Mouse (Mus musculus) myocyte (in vitro differentiated cells): Measurements from ENCODE around the gene Derl3. TPM values are rescaled to one million over a fixed set of nuclear protein-coding genes. Genes with fewer than 3 reads are reported as not detected.

ENCODE experiments used
- H3K27me3 ChIP-seq: one replicate; pipeline ENCODE4 v1.6.1; 2011; ENCODE audit not compliant: control insufficient read depth, insufficient read depth, insufficient read length
- H3K36me3 ChIP-seq: one replicate; pipeline ENCODE4 v1.6.1; 2011; ENCODE audit not compliant: control insufficient read depth, insufficient read depth
- H3K4me2 ChIP-seq: one replicate; pipeline ENCODE4 v1.6.1; 2011; ENCODE audit warnings: low read depth, control low read depth
- H3K4me3 ChIP-seq: one replicate; pipeline ENCODE4 v1.5.1; 2011; ENCODE audit warnings: mild to moderate bottlenecking, control low read depth, moderate library complexity
- H3K79me2 ChIP-seq: one replicate; pipeline ENCODE4 v1.6.1; 2011; ENCODE audit not compliant: control insufficient read depth, insufficient read depth
- H3ac ChIP-seq: one replicate; pipeline ENCODE4 v1.6.1; 2011; ENCODE audit not compliant: control insufficient read depth, insufficient read length
- CEBPB ChIP-seq: IDR thresholded peaks from 2 replicates; pipeline ENCODE4 v1.6.1; 2011; ENCODE audit warnings: mild to moderate bottlenecking, moderate library complexity; ENCODE audit not compliant: poor library complexity, insufficient read depth, severe bottlenecking
- E2F4 ChIP-seq: IDR thresholded peaks from one replicate; pipeline ENCODE4 v1.6.1; 2011; ENCODE audit warnings: mild to moderate bottlenecking, control low read depth, moderate library complexity; ENCODE audit not compliant: insufficient read depth
- MAX ChIP-seq: IDR thresholded peaks from one replicate; pipeline ENCODE4 v1.6.1; 2011; ENCODE audit warnings: low read depth, mild to moderate bottlenecking, control low read depth
- MYOD1 ChIP-seq, 3 experiments: IDR thresholded peaks; one replicate each; pipeline ENCODE4 v1.6.1; 2011; ENCODE audit warnings: control low read depth in 2 of 3, low read depth in 2 of 3, mild to moderate bottlenecking in 2 of 3, moderate library complexity in 1 of 3; ENCODE audit not compliant: insufficient read length in 2 of 3, control insufficient read depth in 1 of 3
- MYOG ChIP-seq, 3 experiments: IDR thresholded peaks; one replicate each; pipeline ENCODE4 v1.6.1; 2011; ENCODE audit warnings: control low read depth in 2 of 3, low read depth in 2 of 3, mild to moderate bottlenecking in 2 of 3; ENCODE audit not compliant: insufficient read length in 2 of 3, control insufficient read depth in 1 of 3, insufficient read depth in 1 of 3
- POLR2A ChIP-seq: IDR thresholded peaks from one replicate; pipeline ENCODE4 v1.6.1; 2011; ENCODE audit warnings: low read depth, mild to moderate bottlenecking, control low read depth, moderate library complexity; ENCODE audit not compliant: insufficient read length
- POLR2AphosphoS2 ChIP-seq: IDR thresholded peaks from one replicate; pipeline ENCODE4 v1.6.1; 2011; ENCODE audit warnings: low read depth, control low read depth; ENCODE audit not compliant: insufficient read length
- REST ChIP-seq: IDR thresholded peaks from one replicate; pipeline ENCODE4 v1.6.1; 2011; ENCODE audit warnings: mild to moderate bottlenecking, control low read depth, moderate library complexity; ENCODE audit not compliant: insufficient read depth, insufficient read length
- SRF ChIP-seq: IDR thresholded peaks from one replicate; pipeline ENCODE4 v1.6.1; 2011; ENCODE audit warnings: low read depth; ENCODE audit not compliant: control insufficient read depth, insufficient read length
- TCF12 ChIP-seq: IDR thresholded peaks from one replicate; pipeline ENCODE4 v1.6.1; 2011; ENCODE audit warnings: mild to moderate bottlenecking, control low read depth; ENCODE audit not compliant: poor library complexity, insufficient read depth, severe bottlenecking
- TCF3 ChIP-seq: IDR thresholded peaks from one replicate; pipeline ENCODE4 v1.6.1; 2011; ENCODE audit warnings: low read depth, control low read depth; ENCODE audit not compliant: insufficient read length
- USF1 ChIP-seq: IDR thresholded peaks from one replicate; pipeline ENCODE4 v1.6.1; 2011; ENCODE audit warnings: low read depth, mild to moderate bottlenecking, control low read depth, moderate library complexity
- polyA plus RNA-seq: library from polyadenylated mRNA; unstranded; fragments of >200 nt; fragmentation: generic; extraction: Trizol; gene quantifications from one replicate; pipeline ENCODE4 v1.2.1, GENCODE M21; 2012; ENCODE audit warnings: missing spikeins

The Derl3 gene
- polyA plus RNA-seq, 1 experiment, result 0.58 TPM

GRCm38 (mm10) chr10:75939481-75940234 lies 46.4 kb downstream of the Derl3 start:
- Histone ChIP-seq H3K79me2 (no peaks in the 10 kb centered on the region), H3ac (no peak overlapping the region), H3K4me3 (no peak overlapping the region), H3K4me2 (peak overlapping the region; percentile 57), H3K36me3 (no peaks in the 10 kb centered on the region), H3K27me3 (no peaks in the 10 kb centered on the region)
- TF ChIP-seq POLR2A (peak; percentile 16), SRF (no peak), REST (no peak), E2F4 (no peak), TCF12 (no peak)

- H3K4me3 ChIP-seq, result no peak within 1 kb of the TSS
- H3K36me3 ChIP-seq, result no peaks in the 10 kb centered on the region
- TF ChIP-seq CEBPB, result no peak
- TF ChIP-seq MYOD1 (IDR thresholded peaks at IDR 0.05; ENCODE audit: control insufficient read depth in 1 of 3, insufficient read length in 2 of 3, low read depth in 2 of 3), result no peak
- no peak for TF ChIP-seq SRF
- no peak for TF ChIP-seq MYOG (IDR thresholded peaks at IDR 0.05; ENCODE audit: control insufficient read depth in 1 of 3, insufficient read depth in 1 of 3, insufficient read length in 2 of 3, low read depth in 2 of 3)
- TF ChIP-seq E2F4, result no peak
- no peak for TF ChIP-seq MAX
- TF ChIP-seq TCF12, result no peak
- no peak for TF ChIP-seq TCF3
- TF ChIP-seq POLR2AphosphoS2, result no peak
- TF ChIP-seq USF1, result no peak
- no peak for TF ChIP-seq POLR2A
- TF ChIP-seq REST, result no peak
Observed at GRCm38 (mm10) chr10:75940520-75940919, 47.3 kb downstream of the Derl3 start, which contains the start of gene Gm867. TSS of gene Gm867 (minus strand) at chr10:75940672.

GRCm38 (mm10) chr10:75941042-75941824 lies 48.0 kb downstream of the Derl3 start:
- Histone ChIP-seq H3K27me3 (no peaks in the 10 kb centered on the region), H3K79me2 (no peaks in the 10 kb centered on the region), H3K4me3 (no peak overlapping the region), H3K36me3 (no peaks in the 10 kb centered on the region), H3ac (no peak overlapping the region), H3K4me2 (no peak overlapping the region)
- no peak for TF ChIP-seq REST

More at GRCm38 (mm10) chr10:75940520-75940919, 47.3 kb downstream of the Derl3 start, which contains the start of gene Gm867:
- Histone ChIP-seq H3K27me3 (no peaks in the 10 kb centered on the region), H3K4me2 (peak within 1 kb of the TSS; percentile 57), H3K79me2 (no peaks in the 10 kb centered on the region), H3ac (no peak within 1 kb of the TSS)

- Histone ChIP-seq H3K27me3 (no peaks in the 10 kb centered on the region), H3K4me3 (no peak within 1 kb of the TSS), H3ac (no peak within 1 kb of the TSS), H3K4me2 (peak within 1 kb of the TSS; percentile 73), H3K36me3 (no peaks in the 10 kb centered on the region), H3K79me2 (no peaks in the 10 kb centered on the region)
- TF ChIP-seq E2F4 (no peak), MAX (no peak), REST (no peak), SRF (no peak), POLR2AphosphoS2 (no peak), MYOD1 (IDR thresholded peaks at IDR 0.05; ENCODE audit: control insufficient read depth in 1 of 3, insufficient read length in 2 of 3, low read depth in 2 of 3) (no peak), MYOG (IDR thresholded peaks at IDR 0.05; ENCODE audit: control insufficient read depth in 1 of 3, insufficient read depth in 1 of 3, insufficient read length in 2 of 3, low read depth in 2 of 3) (no peak), USF1 (no peak), CEBPB (no peak)
Observed at GRCm38 (mm10) chr10:75942736-75943477, 49.7 kb downstream of the Derl3 start, which contains the start of gene Vpreb3. TSS of gene Vpreb3 (plus strand) at chr10:75943057.
